Mouse (Mus musculus) brain, adult 2 months (tissue): ENCODE data around the gene Fam160a2.
A peak's percentile ranks its signal among the peaks of the same experiment; 100 is the strongest.
"Not testable (repeated sequence)": the region's sequence is repeated elsewhere in the genome, so short reads cannot be mapped to it uniquely, and the experiment has no call there.

ENCODE experiments used
- DNase-seq: peaks from one replicate; pipeline ENCODE4 v3.0.0; 2011; ENCODE audit warnings: low read depth, low spot score

The Fam160a2 gene

GRCm38 (mm10) chr7:105394606-105395005 is 5.2 kb downstream of the Fam160a2 start:
- DNase-seq, result peak; percentile 61

- no peak for DNase-seq
Observed at GRCm38 (mm10) chr7:105390236-105390635, 9.6 kb downstream of the Fam160a2 start.

GRCm38 (mm10) chr7:105387696-105388095 is 12.2 kb downstream of the Fam160a2 start:
- DNase-seq, result no peak

GRCm38 (mm10) chr7:105380329-105380728 is 19.5 kb downstream of the Fam160a2 start:
- no peak for DNase-seq

GRCm38 (mm10) chr7:105374866-105375265 is 25.0 kb downstream of the Fam160a2 start, which contains the start of gene Gm5901:
TSS of gene Gm5901 (plus strand) at chr7:105375038.
- no peak for DNase-seq

- peak; percentile 64 for DNase-seq
Observed at GRCm38 (mm10) chr7:105373976-105374375, 25.9 kb downstream of the Fam160a2 start.

- peak; percentile 27 for DNase-seq
Observed at GRCm38 (mm10) chr7:105373509-105373908, 26.3 kb downstream of the Fam160a2 start.

GRCm38 (mm10) chr7:105372912-105373311 is 26.9 kb downstream of the Fam160a2 start:
- no peak for DNase-seq

GRCm38 (mm10) chr7:105368521-105368920 is 31.3 kb downstream of the Fam160a2 start:
- no peak for DNase-seq

- no peak for DNase-seq
Observed at GRCm38 (mm10) chr7:105367930-105368329, 31.9 kb downstream of the Fam160a2 start, which contains the start of gene Olfr692. TSS of gene Olfr692 (plus strand) at chr7:105368230.

GRCm38 (mm10) chr7:105367268-105367667 is 32.6 kb downstream of the Fam160a2 start:
- DNase-seq, result no peak

GRCm38 (mm10) chr7:105361713-105362112 is 38.1 kb downstream of the Fam160a2 start:
- peak; percentile 17 for DNase-seq

- not testable (repeated sequence) for DNase-seq
Observed at GRCm38 (mm10) chr7:105356487-105356886, 43.4 kb downstream of the Fam160a2 start.

GRCm38 (mm10) chr7:105356064-105356463 is 43.8 kb downstream of the Fam160a2 start:
- DNase-seq, result not testable (repeated sequence)

GRCm38 (mm10) chr7:105342752-105343151 is 57.1 kb downstream of the Fam160a2 start:
- no peak for DNase-seq

GRCm38 (mm10) chr7:105342170-105342569 is 57.7 kb downstream of the Fam160a2 start, which contains the start of gene Olfr691:
TSS of gene Olfr691 (minus strand) at chr7:105342270.
- DNase-seq, result no peak

- DNase-seq, result no peak
Observed at GRCm38 (mm10) chr7:105334004-105334403, 65.8 kb downstream of the Fam160a2 start, which contains the start of gene Olfr690. TSS of gene Olfr690 (minus strand) at chr7:105334104.

- DNase-seq, result no peak
Observed at GRCm38 (mm10) chr7:105325302-105325701, 74.6 kb downstream of the Fam160a2 start.
